Mouse (Mus musculus) olfactory bulb, adult 2 months (tissue): ENCODE measurements around the gene Gp9.

Experiments used
- CTCF ChIP-seq: fragments of 200-500 bp; IDR thresholded peaks from 2 replicates; pipeline ENCODE4 v1.5.1; 2012; ENCODE audit warnings: low read depth, mild to moderate bottlenecking, low read length, moderate library complexity; ENCODE audit not compliant: insufficient read depth
- POLR2A ChIP-seq: fragments of 200-500 bp; IDR thresholded peaks from 2 replicates; pipeline ENCODE4 v1.6.1; 2012; ENCODE audit warnings: mild to moderate bottlenecking, low read depth, low read length, moderate library complexity; ENCODE audit not compliant: insufficient read depth

DNA sequence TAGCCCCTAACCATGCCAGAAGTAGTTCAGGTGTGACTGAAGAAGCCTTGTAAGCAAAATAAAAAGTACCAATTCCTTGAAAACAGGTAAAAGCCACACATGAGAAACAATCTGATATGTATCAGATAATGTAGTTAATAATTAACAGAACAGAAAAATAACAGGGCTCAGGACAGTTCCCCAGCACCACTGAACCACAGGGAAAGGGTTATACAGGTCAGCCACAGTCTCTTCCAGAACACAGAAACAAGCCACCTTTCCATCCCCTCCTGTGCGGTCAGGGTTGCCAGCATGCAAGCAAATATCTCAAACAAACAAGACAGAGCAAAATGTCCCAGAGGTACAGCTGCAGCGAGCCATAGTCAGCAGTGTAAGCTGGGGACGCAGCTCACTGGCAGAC is 18.5 kb upstream of the Gp9 start:
- no peak for TF ChIP-seq POLR2A
- no peak for TF ChIP-seq CTCF
